Mouse (Mus musculus) heart, postnatal 0 days (tissue): ENCODE results near the gene Col28a1.
A peak's percentile ranks its signal among the peaks of the same experiment; 100 is the strongest.

Experiments
- CTCF ChIP-seq: IDR thresholded peaks from 2 replicates; pipeline ENCODE4 v1.5.1; 2016; ENCODE audit warnings: antibody characterized with exemption, control low read depth, low read depth
- EP300 ChIP-seq: IDR thresholded peaks from 2 replicates; pipeline ENCODE4 v1.6.1; 2016; ENCODE audit warnings: antibody characterized with exemption, low read depth

DNA sequence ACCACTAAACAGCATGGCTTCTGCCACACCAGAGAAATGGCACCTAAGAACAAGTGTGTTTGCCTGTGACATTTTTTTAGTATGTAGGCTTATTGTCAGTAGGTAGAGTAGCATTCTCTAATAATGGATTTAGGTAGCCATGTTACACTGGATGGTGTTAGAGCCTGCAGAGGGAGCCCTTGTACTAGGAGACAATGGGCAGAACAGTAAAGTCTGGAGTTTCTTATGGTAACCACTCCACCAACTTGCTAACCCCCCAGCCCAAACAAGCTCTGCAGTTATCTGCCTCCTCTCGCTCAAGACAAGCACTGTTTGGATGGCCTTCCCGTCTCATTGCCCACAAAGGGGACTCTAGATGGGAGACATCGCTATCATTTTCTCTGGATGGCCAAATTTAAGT lies 126.2 kb downstream of the Col28a1 start:
- TF ChIP-seq EP300 = no peak
- peak; percentile 82 for TF ChIP-seq CTCF
